Mouse (Mus musculus) urinary bladder, adult 18-20 months (tissue): ENCODE data around the gene Lypd6.
A peak's percentile ranks its signal among the peaks of the same experiment; 100 is the strongest.

ENCODE experiments used
- DNase-seq, 2 experiments: peaks; one replicate each; pipeline ENCODE4 v3.0.0; 2022; ENCODE audit warnings: low spot score in 2 of 2, mixed read lengths in 2 of 2

Gene Lypd6

GRCm38 (mm10) chr2:50110167-50110566 lies 43.9 kb downstream of the Lypd6 start:
- DNase-seq: peak in 1 of 2 experiments; percentile 22

DNA sequence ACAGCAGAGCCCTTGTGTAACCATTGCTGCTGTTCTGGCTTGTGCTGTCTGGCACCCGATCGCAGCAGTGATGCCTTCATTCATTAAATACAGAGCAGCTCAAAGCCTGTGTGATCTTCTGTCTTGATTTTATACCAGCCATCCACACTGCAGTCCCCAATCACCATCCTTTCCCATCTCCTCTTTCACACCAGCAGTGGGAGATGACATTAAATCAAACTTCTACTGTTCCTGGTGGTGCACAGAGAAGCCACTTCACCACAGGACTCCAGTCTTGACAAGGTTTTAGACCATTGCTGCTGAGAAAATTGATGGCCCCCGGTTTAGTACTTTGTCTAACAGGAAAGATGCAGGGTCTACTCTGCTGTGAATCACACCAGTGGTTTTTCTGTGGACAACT lies 44.9 kb downstream of the Lypd6 start:
- no peak for DNase-seq

- DNase-seq: no peak
These were observed 45.4 kb downstream of the Lypd6 start for GRCm38 (mm10) chr2:50111609-50112008.

GRCm38 (mm10) chr2:50112427-50112826 lies 46.2 kb downstream of the Lypd6 start:
- no peak for DNase-seq

GRCm38 (mm10) chr2:50119101-50119500 lies 52.9 kb downstream of the Lypd6 start:
- DNase-seq: no peak

GRCm38 (mm10) chr2:50120839-50121238 lies 54.6 kb downstream of the Lypd6 start:
- no peak for DNase-seq

DNA sequence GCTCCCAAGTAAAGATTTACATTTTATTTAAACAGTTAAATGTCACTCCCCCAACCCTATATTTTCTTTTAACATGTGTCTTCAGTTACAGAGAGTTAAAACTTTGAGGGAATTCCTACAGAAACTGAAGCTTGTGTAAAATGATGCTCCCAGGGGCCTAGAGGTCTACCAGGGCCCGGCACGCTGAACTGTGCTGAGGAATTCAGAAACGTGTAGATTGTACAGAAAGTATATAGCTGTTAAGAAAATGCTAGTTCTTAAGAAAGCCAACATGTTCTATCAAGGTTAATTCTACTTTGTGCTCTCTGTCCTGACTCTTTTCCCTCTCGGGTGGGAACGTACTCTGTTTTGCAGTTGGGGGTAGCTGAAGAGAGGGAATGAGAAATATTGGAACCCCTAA lies 57.1 kb downstream of the Lypd6 start:
- no peak for DNase-seq

DNA sequence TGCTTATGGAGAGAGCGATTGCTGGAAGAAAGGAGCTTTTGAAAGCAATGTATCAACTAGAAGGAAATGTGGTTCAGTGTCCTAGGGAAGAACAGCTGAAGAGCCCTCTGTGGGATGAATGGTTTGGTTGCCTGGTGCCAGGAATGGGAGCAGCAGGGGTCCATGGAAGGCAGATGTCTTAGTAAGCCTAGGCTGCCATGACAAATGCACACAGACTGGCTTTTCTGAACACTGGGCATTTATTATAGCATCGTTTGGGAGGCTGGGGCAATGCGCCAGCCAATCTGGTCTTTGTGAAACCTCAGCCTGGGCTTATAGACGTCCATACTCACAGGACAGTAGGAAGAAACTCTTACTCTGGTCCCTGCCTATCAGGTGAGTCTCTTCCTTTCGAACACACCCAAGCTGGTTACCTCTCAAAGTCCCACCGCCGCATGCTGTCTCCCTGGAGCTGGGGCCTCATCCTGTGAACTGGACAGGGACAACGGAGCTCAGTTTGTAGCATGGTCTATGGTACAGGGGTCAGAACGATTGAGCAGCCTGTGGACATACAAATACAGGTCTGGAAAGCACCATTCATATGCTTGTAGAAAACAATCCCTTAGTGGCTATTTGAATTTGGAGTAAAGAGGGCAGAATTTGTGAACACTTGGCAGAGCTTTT lies 61.4 kb downstream of the Lypd6 start:
- DNase-seq: no peak

- DNase-seq: no peak
These were observed 62.4 kb downstream of the Lypd6 start for GRCm38 (mm10) chr2:50128322-50129277.

- DNase-seq: no peak
These were observed 64.4 kb downstream of the Lypd6 start for GRCm38 (mm10) chr2:50130674-50131073.

DNA sequence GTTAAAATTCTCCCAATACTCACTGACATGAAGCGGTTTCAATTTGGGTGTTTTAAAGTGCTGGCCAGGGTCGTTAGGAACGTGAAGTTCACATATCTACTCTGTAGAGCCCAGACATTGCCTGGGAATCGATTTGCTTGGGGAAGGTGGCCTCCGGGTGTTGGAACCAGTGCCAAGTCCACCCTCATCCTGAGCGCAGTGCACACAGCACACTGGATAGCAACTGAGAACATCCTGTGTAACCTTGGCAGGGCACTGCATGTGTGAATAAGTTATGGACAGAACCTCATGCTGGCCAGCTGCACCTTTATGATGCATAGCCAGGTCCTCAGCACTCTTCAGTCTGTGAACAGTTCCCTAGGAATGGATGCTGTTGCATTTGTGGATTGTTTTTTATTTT lies 77.4 kb downstream of the Lypd6 start:
- DNase-seq: no peak

GRCm38 (mm10) chr2:50147308-50147707 lies 81.1 kb downstream of the Lypd6 start:
- no peak for DNase-seq

DNA sequence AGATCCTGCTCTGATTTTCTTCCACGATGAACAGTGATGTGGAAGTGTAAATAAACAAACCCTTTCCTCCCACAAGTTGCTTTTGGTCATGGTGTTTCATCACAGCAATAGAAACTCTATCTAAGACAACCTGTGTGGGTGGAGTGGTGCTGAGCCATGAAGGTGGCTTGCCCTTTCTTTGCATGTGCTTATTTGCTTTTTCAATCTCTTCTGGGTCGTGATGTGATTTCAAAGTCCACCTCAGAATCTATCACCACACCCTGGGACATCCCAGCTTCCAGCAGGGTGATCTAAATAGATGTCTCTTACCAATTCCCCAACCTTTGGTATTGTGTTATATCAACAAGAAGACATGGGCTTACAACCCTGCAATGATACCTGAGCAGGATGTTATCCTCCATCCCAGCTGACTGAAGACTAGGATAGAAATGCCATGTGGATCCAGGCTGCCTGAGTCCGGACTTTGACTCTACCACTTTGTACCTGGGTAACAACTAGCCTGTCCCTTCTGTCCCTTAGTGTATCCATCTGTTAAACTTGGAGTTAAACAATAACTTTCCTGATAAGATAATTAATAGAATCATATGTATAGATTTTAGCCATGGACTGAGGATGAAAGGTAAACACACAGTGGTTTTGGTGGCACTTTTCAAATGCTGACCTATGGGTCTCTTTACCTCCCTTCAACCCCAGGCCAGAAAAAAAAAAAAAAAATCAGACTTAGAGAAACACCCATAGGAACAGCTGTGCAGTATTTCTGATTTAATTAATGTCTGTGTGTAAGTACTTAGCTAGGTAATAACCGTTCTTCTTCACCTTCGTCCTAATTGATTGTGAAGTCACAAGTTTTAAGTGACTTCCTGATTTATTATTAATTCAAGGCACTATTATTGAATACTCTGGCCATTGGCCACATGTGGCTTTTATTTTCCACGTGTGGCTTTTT lies 83.3 kb downstream of the Lypd6 start:
- DNase-seq: no peak

DNA sequence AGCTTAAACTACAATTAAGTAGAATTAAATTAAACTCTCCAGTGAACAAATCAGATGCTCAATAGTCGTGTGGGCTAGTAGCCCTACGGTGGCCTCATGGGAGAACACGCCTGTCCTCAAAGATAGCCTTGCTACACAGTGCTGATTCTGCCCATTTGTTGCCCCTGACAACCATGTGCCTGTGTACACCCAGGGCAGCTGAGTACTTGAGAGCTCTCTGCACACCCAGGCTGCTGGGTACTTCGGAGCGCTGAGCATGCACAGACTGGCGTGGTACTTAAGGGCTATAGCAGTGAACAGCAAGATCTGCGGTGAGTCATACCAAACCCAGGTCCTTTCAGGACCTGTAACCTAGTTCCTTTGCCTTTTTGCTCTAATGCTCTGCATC lies 84.0 kb downstream of the Lypd6 start:
- peak; percentile 46 to 64 for DNase-seq

DNA sequence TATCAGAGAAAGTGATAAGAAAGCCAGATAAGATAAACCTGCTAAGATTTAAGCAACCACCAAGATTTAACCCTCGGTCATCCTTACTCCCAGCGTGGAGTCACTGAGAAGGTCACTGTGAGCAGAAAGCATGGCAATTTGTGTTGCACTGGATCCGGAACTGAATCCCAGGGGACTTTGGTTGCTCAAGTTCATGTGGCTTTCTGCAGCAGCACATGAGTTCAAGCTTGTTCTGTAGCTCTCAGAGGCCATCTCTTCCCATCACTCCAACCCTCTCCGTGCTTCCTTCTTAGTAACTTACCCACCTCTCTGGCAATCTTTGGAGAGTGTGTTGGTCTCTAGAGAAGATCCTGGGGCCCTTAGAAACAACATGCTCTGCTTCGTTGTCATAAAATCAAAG lies 84.6 kb downstream of the Lypd6 start:
- DNase-seq: no peak

- DNase-seq: no peak
These were observed 85.2 kb downstream of the Lypd6 start for GRCm38 (mm10) chr2:50151401-50151800.

GRCm38 (mm10) chr2:50151879-50152278 lies 85.7 kb downstream of the Lypd6 start:
- no peak for DNase-seq

DNA sequence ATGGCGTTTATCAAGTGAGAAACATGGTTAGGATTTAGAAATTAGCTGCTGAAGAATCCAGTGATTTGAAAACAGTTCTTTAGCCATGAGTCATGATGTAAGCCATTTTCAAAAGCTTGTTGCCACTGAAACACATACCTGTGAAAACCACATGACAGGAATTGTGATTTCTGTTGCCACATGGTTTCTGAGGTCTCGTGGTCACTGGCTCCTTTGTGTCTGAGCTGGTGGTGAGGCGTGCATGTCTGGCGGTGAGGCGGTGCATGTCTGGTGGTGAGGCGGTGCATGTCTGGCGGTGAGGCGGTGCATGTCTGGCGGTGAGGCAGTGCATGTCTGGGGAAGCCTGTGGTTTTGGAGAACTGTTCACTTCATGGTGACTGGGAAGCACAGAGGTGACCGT lies 89.8 kb downstream of the Lypd6 start:
- DNase-seq: no peak

- DNase-seq: no peak
These were observed 93.8 kb downstream of the Lypd6 start for GRCm38 (mm10) chr2:50160069-50160468.

- no peak for DNase-seq
These were observed 97.4 kb downstream of the Lypd6 start for GRCm38 (mm10) chr2:50163608-50164007.

- DNase-seq: no peak
These were observed 99.0 kb downstream of the Lypd6 start for GRCm38 (mm10) chr2:50165277-50165676.

DNA sequence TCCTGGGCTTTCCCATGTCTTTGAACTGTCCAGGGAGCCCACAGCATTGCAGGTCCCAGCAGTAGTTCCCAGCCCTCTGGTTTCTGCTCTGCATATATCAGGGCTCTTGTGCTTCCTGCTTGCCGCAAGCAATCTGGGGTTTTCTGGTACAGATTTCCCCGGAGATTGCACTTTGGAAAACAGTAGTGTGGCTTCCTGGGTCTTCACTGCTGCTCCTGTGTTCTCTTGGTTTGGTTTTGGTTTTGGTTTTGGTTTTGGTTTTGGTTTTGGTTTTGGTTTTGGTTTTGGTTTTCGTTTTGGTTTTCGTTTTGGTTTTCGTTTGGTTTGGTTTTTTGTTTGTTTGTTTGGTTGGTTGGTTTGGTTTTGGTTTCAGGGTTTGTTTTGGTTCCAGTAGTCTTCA lies 99.9 kb downstream of the Lypd6 start:
- no peak for DNase-seq
